Mouse (Mus musculus) ES-Bruce4 (cell line): ENCODE data around the gene Ncl.

Source experiments
- CTCF ChIP-seq: IDR thresholded peaks from one replicate; pipeline ENCODE4 v1.8.1; 2011; ENCODE audit warnings: low read depth, low read length
- POLR2A ChIP-seq: IDR thresholded peaks from one replicate; pipeline ENCODE4 v1.8.1; 2011; ENCODE audit warnings: low read length; ENCODE audit not compliant: insufficient read depth

DNA sequence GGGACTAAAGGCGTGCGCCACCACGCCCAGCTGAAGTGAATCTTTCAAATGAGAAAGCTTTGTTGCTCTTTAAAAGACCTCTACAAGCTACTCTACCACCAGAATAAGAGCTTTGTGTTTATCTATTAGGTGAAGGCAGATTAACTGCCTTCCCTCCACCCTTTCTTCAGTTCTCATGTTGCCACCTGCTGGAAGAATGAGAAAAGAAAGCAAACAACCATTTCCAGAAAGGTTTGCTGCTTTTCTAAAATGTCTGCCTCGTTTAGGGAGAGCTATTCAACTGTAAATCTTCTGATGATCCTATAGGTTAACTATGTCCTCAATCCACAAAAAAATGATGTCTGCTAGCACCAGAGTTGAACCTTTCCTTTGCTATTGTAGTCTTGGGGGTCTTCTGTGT, 10.4 kb downstream of the Ncl start:
- TF ChIP-seq CTCF (no peak), POLR2A (no peak)
